Mouse (Mus musculus): ENCODE results near the gene Tas2r109. TPM values are rescaled to one million over a fixed set of nuclear protein-coding genes. Genes with fewer than 3 reads are reported as not detected.
"Not testable (repeated sequence)": the region's sequence is repeated elsewhere in the genome, so short reads cannot be mapped to it uniquely, and the experiment has no call there.

Tas2r109 gene
- not detected in 2 replicates for polyA plus RNA-seq (2015; fragmentation: Nextera tagmentation; extraction: Ambion mirVana)

DNA sequence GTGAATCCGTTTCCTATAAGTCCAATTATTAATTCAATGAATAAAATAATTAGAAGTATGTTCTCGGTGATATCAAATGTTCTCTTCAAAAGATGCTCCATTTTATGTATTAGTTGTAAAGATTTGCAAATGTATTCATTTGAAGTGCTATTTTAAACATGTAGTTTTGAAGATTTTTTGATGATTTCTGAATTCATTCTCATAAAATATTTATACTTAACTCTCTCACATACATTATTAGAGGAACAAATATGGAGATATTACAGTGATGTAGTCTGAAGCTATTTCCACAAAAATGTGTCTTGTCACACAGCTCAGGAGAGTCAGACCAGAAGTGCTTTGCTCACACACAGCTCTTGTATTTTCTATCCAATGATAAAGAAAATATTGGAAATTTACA is at the start of gene Tas2r109:
Gene Tas2r109 (minus strand): TSS at position 101 of the 400 bp plus-strand sequence.
- H3K36me3 ChIP-seq = no peaks in the 10 kb centered on the region
- H3K9ac ChIP-seq = no peak within 1 kb of the TSS
- no peak within 1 kb of the TSS for H3K27ac ChIP-seq (replicated peaks)
- WGBS = 74% methylated on average over 2 of the region's 2 CpGs
- no peak within 1 kb of the TSS for H3K4me2 ChIP-seq
- no peaks in the 10 kb centered on the region for H3K9me3 ChIP-seq
- ATAC-seq (ENCODE audit: extremely low read depth, insufficient number of reproducible peaks, low FRiP score, low TSS enrichment) = no peak
- H3K27me3 ChIP-seq (replicated peaks) = no peaks in the 10 kb centered on the region
- no peak within 1 kb of the TSS for H3K4me3 ChIP-seq
- no peaks in the 10 kb centered on the region for H3K4me1 ChIP-seq

DNA sequence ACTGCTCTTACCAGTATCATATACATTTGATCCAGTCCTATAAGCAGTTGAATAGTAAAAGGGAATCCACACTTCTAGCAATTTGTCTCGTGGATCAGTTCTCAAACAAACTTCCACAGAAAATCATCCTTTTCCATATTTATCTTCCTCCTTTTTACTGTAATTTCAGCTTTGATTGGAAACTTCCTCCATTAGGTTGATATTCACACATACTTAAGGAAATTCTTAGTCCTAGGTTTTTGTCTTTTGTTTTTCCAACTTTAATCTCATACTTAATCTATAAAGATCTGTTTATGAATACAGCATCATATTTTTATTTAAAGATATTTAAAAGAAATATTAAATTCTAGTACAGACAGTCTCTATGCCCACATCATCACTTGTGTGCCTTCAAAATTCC is 22.9 kb downstream of the Tas2r109 start, which contains the start of gene Tas2r131:
Gene Tas2r131 (minus strand): TSS at position 101 of the 400 bp plus-strand sequence.
- 41% methylated on average over 1 of the region's 1 CpGs for WGBS
- no peaks in the 10 kb centered on the region for H3K27me3 ChIP-seq (replicated peaks)
- H3K27ac ChIP-seq (replicated peaks) = no peak within 1 kb of the TSS
- no peak for ATAC-seq (ENCODE audit: extremely low read depth, insufficient number of reproducible peaks, low FRiP score, low TSS enrichment)
- H3K4me1 ChIP-seq = no peaks in the 10 kb centered on the region
- no peak within 1 kb of the TSS for H3K9ac ChIP-seq
- no peaks in the 10 kb centered on the region for H3K9me3 ChIP-seq
- H3K4me2 ChIP-seq = no peak within 1 kb of the TSS
- H3K36me3 ChIP-seq = no peaks in the 10 kb centered on the region
- no peak within 1 kb of the TSS for H3K4me3 ChIP-seq

DNA sequence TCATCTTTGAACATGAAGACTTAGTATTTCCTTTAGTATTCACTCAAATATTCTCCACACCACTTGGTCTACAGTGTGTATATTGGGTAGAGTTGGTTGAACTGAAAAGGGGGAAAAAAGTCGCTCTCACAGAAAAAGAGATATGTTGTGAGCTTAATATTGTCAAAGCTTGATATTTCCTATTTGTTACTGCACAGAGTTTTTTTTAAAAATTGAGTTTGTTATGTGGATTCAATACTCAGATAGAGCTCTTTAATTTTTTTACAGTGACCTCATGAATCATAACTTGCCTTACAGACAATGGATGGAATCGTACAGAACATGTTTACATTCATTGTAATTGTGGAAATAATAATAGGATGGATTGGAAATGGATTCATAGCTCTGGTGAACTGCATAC is 30.0 kb downstream of the Tas2r109 start, which contains the start of gene Tas2r129:
Gene Tas2r129 (plus strand): TSS at position 301 of the 400 bp plus-strand sequence.
- Histone ChIP-seq H3K9ac (no peak within 1 kb of the TSS), H3K27ac (replicated peaks) (no peak within 1 kb of the TSS), H3K36me3 (no peaks in the 10 kb centered on the region), H3K4me3 (no peak within 1 kb of the TSS), H3K27me3 (replicated peaks) (no peaks in the 10 kb centered on the region), H3K4me2 (no peak within 1 kb of the TSS), H3K9me3 (no peaks in the 10 kb centered on the region), H3K4me1 (no peaks in the 10 kb centered on the region)
- WGBS = 66% methylated on average over 2 of the region's 2 CpGs
- ATAC-seq (ENCODE audit: extremely low read depth, insufficient number of reproducible peaks, low FRiP score, low TSS enrichment) = no peak

- not testable (repeated sequence) for H3K9me3 ChIP-seq; H3K4me1 ChIP-seq; H3K4me3 ChIP-seq; H3K4me2 ChIP-seq; ATAC-seq (ENCODE audit: extremely low read depth, insufficient number of reproducible peaks, low FRiP score, low TSS enrichment); H3K27ac ChIP-seq (replicated peaks); H3K27me3 ChIP-seq (replicated peaks); H3K9ac ChIP-seq; H3K36me3 ChIP-seq
Observed at GRCm38 (mm10) chr6:132941376-132941775, 39.4 kb downstream of the Tas2r109 start.

Other genes starting within 250 kb of the Tas2r109 start
- not detected in 2 replicates for gene Tas2r115, start 242.9 kb downstream of the Tas2r109 start, polyA plus RNA-seq (2015; fragmentation: Nextera tagmentation; extraction: Ambion mirVana)
- not detected in 2 replicates for gene Tas2r124, start 226.2 kb downstream of the Tas2r109 start, polyA plus RNA-seq (2015; fragmentation: Nextera tagmentation; extraction: Ambion mirVana)
- not detected in 2 replicates for gene Tas2r102, start 218.8 kb downstream of the Tas2r109 start, polyA plus RNA-seq (2015; fragmentation: Nextera tagmentation; extraction: Ambion mirVana)
- gene Tas2r136, start 202.8 kb downstream of the Tas2r109 start, polyA plus RNA-seq (2015; fragmentation: Nextera tagmentation; extraction: Ambion mirVana) = not detected in 2 replicates
- gene Tas2r117, start 178.1 kb downstream of the Tas2r109 start, polyA plus RNA-seq (2015; fragmentation: Nextera tagmentation; extraction: Ambion mirVana) = not detected in 2 replicates
- not detected in 2 replicates for gene Tas2r123, start 133.8 kb downstream of the Tas2r109 start, polyA plus RNA-seq (2015; fragmentation: Nextera tagmentation; extraction: Ambion mirVana)
- gene Tas2r116, start 125.5 kb downstream of the Tas2r109 start, polyA plus RNA-seq (2015; fragmentation: Nextera tagmentation; extraction: Ambion mirVana) = not detected in 2 replicates
- not detected in 2 replicates for gene Tas2r110, start 113.0 kb downstream of the Tas2r109 start, polyA plus RNA-seq (2015; fragmentation: Nextera tagmentation; extraction: Ambion mirVana)
- not detected in 2 replicates for gene Tas2r113, start 88.0 kb downstream of the Tas2r109 start, polyA plus RNA-seq (2015; fragmentation: Nextera tagmentation; extraction: Ambion mirVana)
- not detected in 2 replicates for gene Tas2r125, start 71.3 kb downstream of the Tas2r109 start, polyA plus RNA-seq (2015; fragmentation: Nextera tagmentation; extraction: Ambion mirVana)
- gene Tas2r129, start 29.9 kb downstream of the Tas2r109 start, polyA plus RNA-seq (2015; fragmentation: Nextera tagmentation; extraction: Ambion mirVana) = not detected in 2 replicates
- gene Tas2r131, start 23.0 kb downstream of the Tas2r109 start, polyA plus RNA-seq (2015; fragmentation: Nextera tagmentation; extraction: Ambion mirVana) = not detected in 2 replicates
- gene Tas2r103, start 56.1 kb upstream of the Tas2r109 start, polyA plus RNA-seq (2015; fragmentation: Nextera tagmentation; extraction: Ambion mirVana) = not detected in 2 replicates
- gene Tas2r140, start 74.9 kb upstream of the Tas2r109 start, polyA plus RNA-seq (2015; fragmentation: Nextera tagmentation; extraction: Ambion mirVana) = not detected in 2 replicates
- 63.7 and 69.6 TPM in 2 replicates for gene Smim10l1, start 123.9 kb upstream of the Tas2r109 start, polyA plus RNA-seq (2015; fragmentation: Nextera tagmentation; extraction: Ambion mirVana)

All from heart, embryonic 13.5 days (tissue).